Mouse (Mus musculus): ENCODE measurements at regions not wholly inside any gene's neighbourhood (a gene's known extent, or its start where the extent isn't known, plus 50 kb on each side); places are given as distances from the start of the nearest gene placed in this dataset.

- Histone ChIP-seq H3K9me3 (no peaks in the 10 kb centered on the region; the same call in 1 of the 2 replicates), H3K9ac (no peak overlapping the region), H3K4me3 (no peak overlapping the region), H3K27ac (no peak overlapping the region), H3K36me3 (no peaks in the 10 kb centered on the region), H3K4me2 (no peak overlapping the region), H3K27me3 (no peaks in the 10 kb centered on the region), H3K4me1 (no peaks in the 10 kb centered on the region)
- WGBS, result 82% methylated on average over 10 of the region's 10 CpGs
- no peak for ATAC-seq (ENCODE audit: insufficient number of reproducible peaks, low FRiP score, low TSS enrichment, low read depth)
These were observed 931.0 kb downstream of the A830018L16Rik start for GRCm38 (mm10) chr1:12344726-12345438.

- ATAC-seq (ENCODE audit: insufficient number of reproducible peaks, low FRiP score, low TSS enrichment, low read depth), result no peak
These were observed 931.5 kb downstream of the A830018L16Rik start for GRCm38 (mm10) chr1:12345439-12345819.

GRCm38 (mm10) chr1:12354531-12354930, 940.6 kb downstream of the A830018L16Rik start:
- Histone ChIP-seq H3K27ac (no peak overlapping the region), H3K4me1 (no peaks in the 10 kb centered on the region), H3K4me3 (no peak overlapping the region), H3K9me3 (no peaks in the 10 kb centered on the region), H3K36me3 (no peaks in the 10 kb centered on the region), H3K27me3 (no peaks in the 10 kb centered on the region), H3K4me2 (no peak overlapping the region), H3K9ac (no peak overlapping the region)
- ATAC-seq (ENCODE audit: insufficient number of reproducible peaks, low FRiP score, low TSS enrichment, low read depth), result no peak

More at GRCm38 (mm10) chr1:12345439-12345819, 931.5 kb downstream of the A830018L16Rik start:
- 71% methylated on average over 3 of the region's 3 CpGs for WGBS
- H3K27me3 ChIP-seq, result no peaks in the 10 kb centered on the region
- no peaks in the 10 kb centered on the region for H3K36me3 ChIP-seq
- H3K27ac ChIP-seq, result no peak overlapping the region
- H3K9me3 ChIP-seq, result no peaks in the 10 kb centered on the region; the same call in 1 of the 2 replicates
- no peaks in the 10 kb centered on the region for H3K4me1 ChIP-seq
- no peak overlapping the region for H3K9ac ChIP-seq
- no peak overlapping the region for H3K4me3 ChIP-seq
- H3K4me2 ChIP-seq, result no peak overlapping the region

GRCm38 (mm10) chr1:12367872-12368271, 954.0 kb downstream of the A830018L16Rik start:
- H3K36me3 ChIP-seq, result no peaks in the 10 kb centered on the region
- no peaks in the 10 kb centered on the region for H3K9me3 ChIP-seq
- WGBS, result 76% methylated on average over 6 of the region's 6 CpGs
- H3K27me3 ChIP-seq, result no peaks in the 10 kb centered on the region
- no peaks in the 10 kb centered on the region for H3K4me1 ChIP-seq
- ATAC-seq (ENCODE audit: insufficient number of reproducible peaks, low FRiP score, low TSS enrichment, low read depth), result no peak
- H3K4me2 ChIP-seq, result no peak overlapping the region
- no peak overlapping the region for H3K27ac ChIP-seq
- H3K4me3 ChIP-seq, result no peak overlapping the region
- no peak overlapping the region for H3K9ac ChIP-seq

GRCm38 (mm10) chr1:12372968-12373367, 959.1 kb downstream of the A830018L16Rik start:
- H3K4me2 ChIP-seq, result no peak overlapping the region
- no peak for ATAC-seq (ENCODE audit: insufficient number of reproducible peaks, low FRiP score, low TSS enrichment, low read depth)
- no peak overlapping the region for H3K27ac ChIP-seq
- H3K9me3 ChIP-seq, result no peaks in the 10 kb centered on the region
- no peaks in the 10 kb centered on the region for H3K4me1 ChIP-seq
- H3K4me3 ChIP-seq, result no peak overlapping the region
- no peaks in the 10 kb centered on the region for H3K27me3 ChIP-seq
- no peaks in the 10 kb centered on the region for H3K36me3 ChIP-seq
- H3K9ac ChIP-seq, result no peak overlapping the region

- Histone ChIP-seq H3K4me3 (no peak overlapping the region), H3K9ac (no peak overlapping the region), H3K27me3 (no peaks in the 10 kb centered on the region), H3K36me3 (no peaks in the 10 kb centered on the region), H3K4me1 (0 out of 2 replicates have a peak, but pooled peaks cover 4% of the 10 kb centered on the region), H3K4me2 (no peak overlapping the region), H3K9me3 (no peaks in the 10 kb centered on the region), H3K27ac (no peak overlapping the region)
- no peak for ATAC-seq (ENCODE audit: insufficient number of reproducible peaks, low FRiP score, low TSS enrichment, low read depth)
- 25% methylated on average over 7 of the region's 7 CpGs for WGBS
These were observed 984.4 kb downstream of the A830018L16Rik start for GRCm38 (mm10) chr1:12398146-12398884.

GRCm38 (mm10) chr1:12405391-12406270, 991.7 kb downstream of the A830018L16Rik start:
- no peaks in the 10 kb centered on the region for H3K36me3 ChIP-seq
- peak overlapping the region; percentile 47; the same call in 1 of the 2 replicates for H3K27ac ChIP-seq
- H3K4me1 ChIP-seq, result no peaks in the 10 kb centered on the region
- H3K4me3 ChIP-seq, result no peak overlapping the region
- H3K27me3 ChIP-seq, result no peaks in the 10 kb centered on the region
- no peak overlapping the region for H3K4me2 ChIP-seq
- H3K9me3 ChIP-seq, result no peaks in the 10 kb centered on the region
- ATAC-seq (ENCODE audit: insufficient number of reproducible peaks, low FRiP score, low TSS enrichment, low read depth), result no peak
- no peak overlapping the region for H3K9ac ChIP-seq
- 52% methylated on average over 4 of the region's 4 CpGs for WGBS

- Histone ChIP-seq H3K4me1 (no peaks in the 10 kb centered on the region), H3K4me2 (no peak overlapping the region), H3K9me3 (no peaks in the 10 kb centered on the region), H3K9ac (no peak overlapping the region), H3K4me3 (no peak overlapping the region), H3K27ac (no peak overlapping the region), H3K27me3 (no peaks in the 10 kb centered on the region), H3K36me3 (no peaks in the 10 kb centered on the region)
- no peak for ATAC-seq (ENCODE audit: insufficient number of reproducible peaks, low FRiP score, low TSS enrichment, low read depth)
- 47% methylated on average over 6 of the region's 6 CpGs for WGBS
These were observed 996.0 kb downstream of the A830018L16Rik start for GRCm38 (mm10) chr1:12409738-12410523.

GRCm38 (mm10) chr1:12410524-12410886, 996.6 kb downstream of the A830018L16Rik start:
- Histone ChIP-seq H3K9me3 (no peaks in the 10 kb centered on the region), H3K27ac (no peak overlapping the region), H3K4me2 (no peak overlapping the region), H3K27me3 (no peaks in the 10 kb centered on the region), H3K9ac (no peak overlapping the region), H3K36me3 (no peaks in the 10 kb centered on the region), H3K4me3 (no peak overlapping the region), H3K4me1 (no peaks in the 10 kb centered on the region)
- ATAC-seq (ENCODE audit: insufficient number of reproducible peaks, low FRiP score, low TSS enrichment, low read depth), result no peak

GRCm38 (mm10) chr1:12424510-12424909, 1010.6 kb downstream of the A830018L16Rik start:
- Histone ChIP-seq H3K9me3 (no peaks in the 10 kb centered on the region), H3K9ac (no peak overlapping the region), H3K4me3 (no peak overlapping the region), H3K4me2 (no peak overlapping the region), H3K4me1 (no peaks in the 10 kb centered on the region), H3K36me3 (no peaks in the 10 kb centered on the region), H3K27me3 (no peaks in the 10 kb centered on the region), H3K27ac (no peak overlapping the region)
- 48% methylated on average over 2 of the region's 2 CpGs for WGBS
- ATAC-seq (ENCODE audit: insufficient number of reproducible peaks, low FRiP score, low TSS enrichment, low read depth), result no peak

GRCm38 (mm10) chr1:12437894-12438293, 1024.0 kb downstream of the A830018L16Rik start:
- H3K27me3 ChIP-seq, result no peaks in the 10 kb centered on the region
- H3K4me1 ChIP-seq, result 0 out of 2 replicates have a peak, but pooled peaks cover 8% of the 10 kb centered on the region
- no peak for ATAC-seq (ENCODE audit: insufficient number of reproducible peaks, low FRiP score, low TSS enrichment, low read depth)
- H3K9ac ChIP-seq, result no peak overlapping the region
- WGBS, result 28% methylated on average over 2 of the region's 2 CpGs
- H3K9me3 ChIP-seq, result no peaks in the 10 kb centered on the region
- no peaks in the 10 kb centered on the region for H3K36me3 ChIP-seq
- H3K27ac ChIP-seq, result no peak overlapping the region
- H3K4me2 ChIP-seq, result no peak overlapping the region
- H3K4me3 ChIP-seq, result no peak overlapping the region
